Mouse (Mus musculus) small intestine, adult 2 months (tissue): ENCODE results near the gene Tmem270.

Source experiments
- CTCF ChIP-seq: fragments of 200-500 bp; IDR thresholded peaks from 2 replicates; pipeline ENCODE4 v1.5.1; 2012; ENCODE audit warnings: low read depth, mild to moderate bottlenecking, control low read depth, inconsistent platforms, low read length, moderate library complexity, mixed read lengths; ENCODE audit not compliant: insufficient replicate concordance, insufficient read length; ENCODE audit errors: extremely low read depth
- POLR2A ChIP-seq: fragments of 200-500 bp; IDR thresholded peaks from 2 replicates; pipeline ENCODE4 v1.6.1; 2012; ENCODE audit warnings: low read depth, mild to moderate bottlenecking, control low read depth, inconsistent platforms, low read length, moderate library complexity

DNA sequence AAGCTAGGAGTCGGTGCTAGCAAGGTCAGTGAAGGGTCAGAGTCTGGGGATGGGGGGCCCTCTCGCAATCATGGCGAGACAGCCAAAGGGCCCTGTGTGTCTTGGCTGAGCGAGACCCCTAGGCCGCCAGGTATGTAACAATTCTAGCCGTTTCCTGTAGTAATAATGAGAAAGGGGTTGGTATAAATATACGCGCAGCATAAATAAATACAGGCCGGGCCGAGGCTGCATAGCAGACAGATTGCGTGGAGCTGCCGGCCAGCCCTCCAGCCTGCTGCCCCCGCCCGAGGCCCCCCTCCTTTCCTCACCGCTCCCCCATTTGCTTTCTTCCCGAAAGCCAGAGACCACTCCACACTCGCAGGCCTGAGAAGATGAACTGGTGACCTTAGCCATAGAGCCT, 8.9 kb downstream of the Tmem270 start:
- TF ChIP-seq CTCF = no peak
- TF ChIP-seq POLR2A = no peak
